Mouse (Mus musculus) MEL (cell line): ENCODE results near the gene Magi3. TPM values are rescaled to one million over a fixed set of nuclear protein-coding genes. Genes with fewer than 3 reads are reported as not detected.

ENCODE experiments used
- DNase-seq: peaks from one replicate; pipeline ENCODE4 v3.0.0; 2011; ENCODE audit warnings: low read depth, low spot score
- H3K27ac ChIP-seq: 2 replicates; pipeline ENCODE4 v1.5.1; 2012; ENCODE audit warnings: low read depth, mild to moderate bottlenecking, control low read depth, low read length, moderate library complexity; ENCODE audit not compliant: control insufficient read depth
- H3K27me3 ChIP-seq, 2 experiments: fragments of 150-350 bp in 1 of 2; sonication (generic) in 1 of 2; 2 replicates each; pipeline ENCODE4 v1.6.1; 2012; ENCODE audit warnings: low read length in 2 of 2, mild to moderate bottlenecking in 2 of 2, improper control_type of control experiment in 1 of 2, moderate library complexity in 1 of 2; ENCODE audit not compliant: insufficient read depth in 2 of 2, control insufficient read depth in 1 of 2
- H3K36me3 ChIP-seq, 2 experiments: 2 replicates each; pipeline ENCODE4 v1.6.1; 2012 to 2014; ENCODE audit warnings: low read length in 2 of 2, improper control_type of control experiment in 1 of 2, inconsistent platforms in 1 of 2, mild to moderate bottlenecking in 1 of 2; ENCODE audit not compliant: insufficient read depth in 2 of 2, control insufficient read depth in 1 of 2
- H3K4me1 ChIP-seq, 2 experiments: fragments of 150-350 bp in 1 of 2; sonication (generic) in 1 of 2; 2 replicates each; pipeline ENCODE4 v1.6.1; 2012; ENCODE audit warnings: low read length in 2 of 2, improper control_type of control experiment in 1 of 2, mild to moderate bottlenecking in 1 of 2; ENCODE audit not compliant: insufficient read depth in 2 of 2, control insufficient read depth in 1 of 2
- H3K4me3 ChIP-seq, 2 experiments: fragments of 150-350 bp in 1 of 2; sonication (generic) in 1 of 2; 2 replicates each; pipeline ENCODE4 v1.5.1; 2012; ENCODE audit warnings: low read depth in 2 of 2, low read length in 2 of 2, mild to moderate bottlenecking in 2 of 2, moderate library complexity in 2 of 2, control low read depth in 1 of 2, improper control_type of control experiment in 1 of 2; ENCODE audit not compliant: control insufficient read depth in 1 of 2, insufficient read depth in 1 of 2
- H3K79me2 ChIP-seq: 2 replicates; pipeline ENCODE4 v1.6.1; 2012; ENCODE audit warnings: mild to moderate bottlenecking, low read length, moderate library complexity; ENCODE audit not compliant: control insufficient read depth, poor library complexity, insufficient read depth
- H3K9ac ChIP-seq: 2 replicates; pipeline ENCODE4 v1.6.1; 2012; ENCODE audit warnings: low read depth, mild to moderate bottlenecking, control low read depth, low read length, moderate library complexity; ENCODE audit not compliant: control insufficient read depth, poor library complexity, severe bottlenecking
- H3K9me3 ChIP-seq: fragments of 150-350 bp; sonication (generic); replicated peaks from 2 replicates; pipeline ENCODE4 v1.6.1; 2012; ENCODE audit warnings: mild to moderate bottlenecking, low read length, improper control_type of control experiment, moderate library complexity; ENCODE audit not compliant: insufficient read depth
- BHLHE40 ChIP-seq: IDR thresholded peaks from 2 replicates; pipeline ENCODE4 v1.6.1; 2012; ENCODE audit warnings: low read depth, mild to moderate bottlenecking, inconsistent platforms, low read length, improper control_type of control experiment, borderline replicate concordance
- CHD2 ChIP-seq: IDR thresholded peaks from 2 replicates; pipeline ENCODE4 v1.6.1; 2011; ENCODE audit warnings: low read length, improper control_type of control experiment
- CTCF ChIP-seq, 3 experiments: IDR thresholded peaks in 2 of 3; conservative IDR thresholded peaks in 1 of 3; 2 replicates each; pipeline ENCODE4 v1.5.1; 2011 to 2012; ENCODE audit warnings: low read length in 3 of 3, low read depth in 2 of 3, mild to moderate bottlenecking in 2 of 3, improper control_type of control experiment in 1 of 3, inconsistent platforms in 1 of 3, mixed read lengths in 1 of 3, moderate library complexity in 1 of 3; ENCODE audit not compliant: control insufficient read depth in 1 of 3, insufficient read depth in 1 of 3, poor library complexity in 1 of 3, severe bottlenecking in 1 of 3
- ELF1 ChIP-seq: IDR thresholded peaks from 2 replicates; pipeline ENCODE4 v1.6.1; 2014; ENCODE audit warnings: low read depth, mild to moderate bottlenecking, inconsistent platforms, low read length, improper control_type of control experiment, moderate library complexity
- ETS1 ChIP-seq: IDR thresholded peaks from 2 replicates; pipeline ENCODE4 v1.6.1; 2012; ENCODE audit warnings: low read depth, mild to moderate bottlenecking, inconsistent platforms, low read length, improper control_type of control experiment, moderate library complexity
- GABPA ChIP-seq: IDR thresholded peaks from 2 replicates; pipeline ENCODE4 v1.6.1; 2012; ENCODE audit warnings: low read depth, mild to moderate bottlenecking, inconsistent platforms, low read length, improper control_type of control experiment, moderate library complexity
- JUND ChIP-seq: IDR thresholded peaks from 2 replicates; pipeline ENCODE4 v1.6.1; 2011; ENCODE audit warnings: low read depth, mild to moderate bottlenecking, improper control_type of control experiment, low read length
- KAT2A ChIP-seq: conservative IDR thresholded peaks from 2 replicates; pipeline ENCODE4 v1.6.1; 2012; ENCODE audit warnings: low read depth, low read length, improper control_type of control experiment, inconsistent platforms
- MEF2A ChIP-seq: IDR thresholded peaks from 2 replicates; pipeline ENCODE4 v1.6.1; 2014; ENCODE audit warnings: low read depth, mild to moderate bottlenecking, inconsistent platforms, low read length, improper control_type of control experiment; ENCODE audit not compliant: poor library complexity, insufficient replicate concordance, severe bottlenecking; ENCODE audit errors: extremely low read depth
- MYB ChIP-seq: IDR thresholded peaks from 2 replicates; pipeline ENCODE4 v1.6.1; 2011; ENCODE audit warnings: mild to moderate bottlenecking, low read depth, low read length, improper control_type of control experiment
- MYC ChIP-seq: IDR thresholded peaks from 2 replicates; pipeline ENCODE4 v1.6.1; 2011; ENCODE audit warnings: low read depth, mild to moderate bottlenecking, low read length, improper control_type of control experiment, moderate library complexity
- POLR2AphosphoS5 ChIP-seq: IDR thresholded peaks from 2 replicates; pipeline ENCODE4 v1.6.1; 2012; ENCODE audit warnings: low read depth, borderline replicate concordance, mild to moderate bottlenecking, inconsistent platforms, low read length, moderate library complexity, mixed read lengths
- RCOR1 ChIP-seq: IDR thresholded peaks from 2 replicates; pipeline ENCODE4 v1.6.1; 2012; ENCODE audit warnings: low read depth, mild to moderate bottlenecking, inconsistent platforms, low read length, improper control_type of control experiment
- SIN3A ChIP-seq: IDR thresholded peaks from 2 replicates; pipeline ENCODE4 v1.6.1; 2012; ENCODE audit warnings: low read length, improper control_type of control experiment, inconsistent platforms
- SMC3 ChIP-seq: IDR thresholded peaks from 2 replicates; pipeline ENCODE4 v1.6.1; 2011; ENCODE audit warnings: low read depth, low read length, improper control_type of control experiment
- TAL1 ChIP-seq: IDR thresholded peaks from 2 replicates; pipeline ENCODE4 v1.6.1; 2012; ENCODE audit warnings: mild to moderate bottlenecking, inconsistent platforms, low read length, moderate library complexity, mixed read lengths
- TBP ChIP-seq: IDR thresholded peaks from 2 replicates; pipeline ENCODE4 v1.8.0; 2011; ENCODE audit warnings: low read depth, low read length, improper control_type of control experiment
- TCF12 ChIP-seq: IDR thresholded peaks from 2 replicates; pipeline ENCODE4 v1.6.1; 2014; ENCODE audit warnings: low read depth, mild to moderate bottlenecking, inconsistent platforms, low read length, improper control_type of control experiment, moderate library complexity
- UBTF ChIP-seq: IDR thresholded peaks from 2 replicates; pipeline ENCODE4 v1.6.1; 2012; ENCODE audit warnings: low read depth, mild to moderate bottlenecking, inconsistent platforms, low read length, improper control_type of control experiment, moderate library complexity, borderline replicate concordance; ENCODE audit not compliant: insufficient read depth
- ZNF384 ChIP-seq: IDR thresholded peaks from 2 replicates; pipeline ENCODE4 v1.6.1; 2012; ENCODE audit warnings: low read depth, mild to moderate bottlenecking, inconsistent platforms, low read length, improper control_type of control experiment
- polyA plus RNA-seq, 2 experiments: library from polyadenylated mRNA; stranded (reverse) in 1 of 2; unstranded in 1 of 2; fragments of >175 nt in 1 of 2; fragments of >200 nt in 1 of 2; gene quantifications; 2 replicates each; pipeline versions ENCODE4 v1.2.1 to v1.2.4; 2012; ENCODE audit warnings: low replicate concordance in 2 of 2, low read depth in 1 of 2; ENCODE audit not compliant: insufficient read length in 2 of 2, insufficient read depth in 1 of 2, missing spikeins in 1 of 2
- total RNA-seq: library from RNA; depleted of rRNA; stranded (reverse); fragments of 300-350 nt; gene quantifications from 2 replicates; pipeline ENCODE4 v1.2.3, GENCODE M21; 2012

The Magi3 gene
- total and polyA plus RNA-seq, 3 experiments, result 0.04 to 0.18 TPM; not detected in 1

DNA sequence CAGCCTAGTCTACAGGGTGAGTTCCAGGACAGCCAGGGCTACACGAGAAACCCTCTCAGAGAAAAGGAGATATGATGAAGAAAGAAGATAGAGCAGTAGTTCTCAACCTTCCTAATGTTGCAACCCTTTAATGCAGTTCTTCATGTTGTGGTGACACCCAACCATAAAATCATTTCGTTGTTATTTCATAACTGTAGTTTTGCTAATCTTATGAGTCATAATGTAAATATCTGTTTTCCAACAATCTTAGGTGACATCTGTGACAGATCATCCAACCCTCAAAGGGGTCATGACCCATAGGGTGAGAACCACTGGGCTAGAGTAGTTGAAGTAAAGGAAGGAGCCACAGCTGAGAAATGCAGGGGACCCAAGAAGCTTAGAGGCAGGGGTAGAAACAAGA, 35.9 kb downstream of the Magi3 start:
- Histone ChIP-seq H3K9ac (no peak overlapping the region), H3K79me2 (no peaks in the 10 kb centered on the region), H3K27ac (no peak overlapping the region), H3K4me1 (no peaks in the 10 kb centered on the region), H3K9me3 (no peaks in the 10 kb centered on the region), H3K36me3 (no peaks in the 10 kb centered on the region), H3K4me3 (no peak overlapping the region), H3K27me3 (peaks cover 1 to 4% of the 10 kb centered on the region in 2 experiments)
- DNase-seq, result no peak
- no peak for TF ChIP-seq SIN3A
- TF ChIP-seq ETS1, result no peak
- no peak for TF ChIP-seq ELF1
- no peak for TF ChIP-seq SMC3
- TF ChIP-seq JUND, result no peak
- no peak for TF ChIP-seq ZNF384
- TF ChIP-seq MEF2A, result no peak

DNA sequence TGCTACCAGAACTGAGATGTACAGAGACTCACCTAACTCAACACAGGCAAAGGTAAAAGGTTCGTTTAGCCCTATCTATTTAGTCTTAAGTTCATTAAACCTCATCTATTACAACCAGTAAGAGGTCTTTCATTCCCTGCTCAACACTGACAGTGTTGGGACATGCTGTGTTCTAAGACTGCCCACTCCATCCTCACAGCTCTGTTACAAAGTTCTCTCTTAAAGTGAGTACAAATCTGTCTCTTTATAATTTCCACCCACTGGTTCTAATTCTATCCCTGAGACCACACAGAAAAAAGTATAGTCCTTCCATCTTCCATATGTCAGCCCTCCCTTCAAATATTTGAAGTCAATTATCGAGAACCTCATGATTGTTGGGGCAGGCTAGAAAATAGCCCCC, 36.5 kb downstream of the Magi3 start:
- DNase-seq, result no peak
- Histone ChIP-seq H3K4me3 (no peak overlapping the region), H3K9ac (no peak overlapping the region), H3K36me3 (no peaks in the 10 kb centered on the region), H3K27ac (no peak overlapping the region), H3K27me3 (peaks cover 1 to 4% of the 10 kb centered on the region in 2 experiments), H3K79me2 (no peaks in the 10 kb centered on the region), H3K9me3 (no peaks in the 10 kb centered on the region), H3K4me1 (no peaks in the 10 kb centered on the region)
- TF ChIP-seq RCOR1, result no peak
- TF ChIP-seq TBP, result no peak
- TF ChIP-seq UBTF, result no peak
- no peak for TF ChIP-seq CTCF (IDR thresholded peaks at IDR 0.05 in 2 of 3, conservative IDR thresholded peaks at IDR 0.05 in 1 of 3; ENCODE audit: control insufficient read depth in 1 of 3, insufficient read depth in 1 of 3, low read depth in 2 of 3, low read length in 3 of 3, poor library complexity in 1 of 3, severe bottlenecking in 1 of 3)
- no peak for TF ChIP-seq BHLHE40
- no peak for TF ChIP-seq ETS1
- TF ChIP-seq GABPA, result no peak
- no peak for TF ChIP-seq MYC
- TF ChIP-seq POLR2AphosphoS5, result no peak
- no peak for TF ChIP-seq KAT2A
- no peak for TF ChIP-seq CHD2
- no peak for TF ChIP-seq TAL1
- no peak for TF ChIP-seq MYB
- no peak for TF ChIP-seq TCF12
- no peak for TF ChIP-seq ELF1
